Mouse (Mus musculus) urinary bladder, adult 18-20 months (tissue): ENCODE measurements at regions not wholly inside any gene's neighbourhood (a gene's known extent, or its start where the extent isn't known, plus 50 kb on each side); places are given as distances from the start of the nearest gene placed in this dataset.

Source experiments
- DNase-seq, 2 experiments: peaks; one replicate each; pipeline ENCODE4 v3.0.0; 2022; ENCODE audit warnings: low spot score in 2 of 2, mixed read lengths in 2 of 2

GRCm38 (mm10) chr7:129441085-129441617, 150.5 kb upstream of the Wdr11 start:
- DNase-seq: no peak

DNA sequence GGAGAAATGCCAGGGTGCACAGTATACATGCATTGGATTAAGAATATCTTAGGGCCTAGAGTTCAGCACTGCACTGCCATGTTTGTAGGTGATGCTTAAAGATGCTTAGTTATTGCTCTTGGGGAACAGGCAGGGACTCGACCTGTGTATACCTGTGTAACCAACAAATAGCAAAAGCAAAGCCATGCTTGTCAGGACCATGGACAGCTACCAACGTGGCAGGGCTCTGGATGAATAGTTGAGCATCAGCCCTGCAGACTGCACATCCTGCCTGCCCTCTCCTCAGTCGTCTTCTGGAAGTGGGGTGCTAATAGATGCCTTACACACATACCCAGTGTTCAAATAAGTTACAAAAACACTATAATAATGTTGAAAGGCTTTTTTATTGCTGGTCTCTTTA, 122.2 kb upstream of the Wdr11 start:
- peak; percentile 18 to 37 for DNase-seq

GRCm38 (mm10) chr7:129483736-129484135, 107.9 kb upstream of the Wdr11 start:
- DNase-seq: no peak

- no peak for DNase-seq
Observed at GRCm38 (mm10) chr7:129506894-129507293, 84.8 kb upstream of the Wdr11 start.

- no peak for DNase-seq
Observed at GRCm38 (mm10) chr7:129509631-129510132, 82.0 kb upstream of the Wdr11 start.

DNA sequence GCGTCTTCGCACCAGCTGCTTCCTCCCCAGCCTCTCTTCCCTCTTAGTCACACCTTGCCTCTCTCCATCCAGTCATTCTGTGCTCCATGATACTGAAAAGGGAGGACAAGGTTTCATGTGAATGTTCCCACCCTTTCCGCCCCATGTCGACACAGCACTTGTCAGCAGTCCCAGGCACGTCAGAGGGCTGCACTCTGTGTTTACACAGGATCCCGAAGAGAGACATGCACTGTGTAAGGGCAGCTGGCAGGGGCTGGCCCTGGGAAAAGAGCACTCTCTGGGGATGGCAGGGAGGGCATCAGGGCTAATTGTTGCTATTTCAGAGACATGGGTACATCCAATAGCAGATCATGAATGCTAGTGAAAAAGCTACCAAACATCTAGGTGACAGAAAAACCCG, 77.0 kb upstream of the Wdr11 start:
- DNase-seq: no peak

GRCm38 (mm10) chr7:129524369-129524915, 67.2 kb upstream of the Wdr11 start:
- DNase-seq: no peak

GRCm38 (mm10) chr7:129525985-129526384, 65.7 kb upstream of the Wdr11 start:
- DNase-seq: no peak

- DNase-seq: no peak
Observed at GRCm38 (mm10) chr7:129528263-129528662, 63.4 kb upstream of the Wdr11 start.

- DNase-seq: no peak
Observed at GRCm38 (mm10) chr7:129533366-129533905, 58.2 kb upstream of the Wdr11 start.
